ENCODE assay signal across 11 mouse cellular contexts in genomic region chr7:139864253-139864652, GRCm38 (mm10). TPM values are rescaled to one million over a fixed set of nuclear protein-coding genes. Genes with fewer than 3 reads are reported as not detected.
DNase-seq lines count a peak whose midpoint lies in the region; ATAC-seq and TF ChIP-seq lines count a peak whose summit lies in the region.
"Had no signal": no experiment of that assay in that cellular context is flagged by ENCODE, and none has a peak within 500 bp of the region (broad histone marks: within the 10 kb centered on the region; RNA-seq: fewer than 3 reads in every experiment).

No protein-coding gene starts in this region.

- no peaks in the 10 kb centered on the region for H3K36me3 ChIP-seq in forebrain, postnatal 0 days (ENCODE audit: insufficient read depth)
- H3K36me3 ChIP-seq in forebrain, embryonic 13.5 days (ENCODE audit: poor library complexity, severe bottlenecking) = no peaks in the 10 kb centered on the region
- no peaks in the 10 kb centered on the region for H3K36me3 ChIP-seq in E14TG2a.4 (ENCODE audit: insufficient read depth, low read length)

- DNase-seq in forebrain, postnatal 0 days = peak; percentile 40
- no peak for DNase-seq in layer of hippocampus, adult 2 months (ENCODE audit: low spot score in 2 of 2)
- no peak for DNase-seq in layer of hippocampus, postnatal 36 days
- DNase-seq in brain, embryonic 14.5 days (ENCODE audit: low read depth) = no peak
- DNase-seq: gastrocnemius, postnatal 14 days had no signal

- no peak overlapping the region for H3K9ac ChIP-seq in forebrain, postnatal 0 days
- H3K9ac ChIP-seq in forebrain, embryonic 13.5 days = no peak overlapping the region

- no peak for ATAC-seq in forebrain, postnatal 0 days
- no peak for ATAC-seq in forebrain, embryonic 13.5 days
- no peak for ATAC-seq in frontal cortex, adult (ENCODE audit: low TSS enrichment)

- no peak overlapping the region for H3K27ac ChIP-seq in forebrain, postnatal 0 days (ENCODE audit: low read depth, low read length)
- no peak overlapping the region for H3K27ac ChIP-seq in forebrain, embryonic 13.5 days
- no peak overlapping the region for H3K27ac ChIP-seq in layer of hippocampus, adult 2 months

- no peak for TF ChIP-seq POLR2A in brain, embryonic 14.5 days (IDR thresholded peaks at IDR 0.05; ENCODE audit: borderline replicate concordance, extremely low read depth, insufficient read depth, insufficient read length, poor library complexity, severe bottlenecking)

- H3K4me3 ChIP-seq in forebrain, postnatal 0 days (ENCODE audit: low read depth, low read length) = no peak overlapping the region
- no peak overlapping the region for H3K4me3 ChIP-seq in forebrain, embryonic 13.5 days
- H3K4me3 ChIP-seq in layer of hippocampus, adult 2 months = no peak overlapping the region
- H3K4me3 ChIP-seq in E14TG2a.4 (replicated peaks; ENCODE audit: low read length) = no peak overlapping the region

- WGBS in forebrain, postnatal 0 days = 67% methylated on average over 2 of the region's 2 CpGs
- 61% methylated on average over 2 of the region's 2 CpGs for WGBS in forebrain, embryonic 13.5 days

- H3K4me1 ChIP-seq in forebrain, postnatal 0 days (ENCODE audit: insufficient read depth) = no peaks in the 10 kb centered on the region
- no peaks in the 10 kb centered on the region for H3K4me1 ChIP-seq in forebrain, embryonic 13.5 days
- H3K4me1 ChIP-seq in E14TG2a.4 (replicated peaks; ENCODE audit: low read depth, low read length) = no peaks in the 10 kb centered on the region

- no peak overlapping the region for H3K4me2 ChIP-seq in forebrain, postnatal 0 days (ENCODE audit: low read depth)
- H3K4me2 ChIP-seq in forebrain, embryonic 13.5 days = no peak overlapping the region

- peak; percentile 72 for TF ChIP-seq CTCF in forebrain, postnatal 0 days (IDR thresholded peaks at IDR 0.05; ENCODE audit: low read depth)
- TF ChIP-seq CTCF in layer of hippocampus, adult 2 months (conservative IDR thresholded peaks at IDR 0.05) = peak; percentile 69
- peak; percentile 19; the same call in 1 of the 2 replicates for TF ChIP-seq CTCF in E14TG2a.4 (conservative IDR thresholded peaks at IDR 0.05; ENCODE audit: low read length)
- TF ChIP-seq CTCF in brain, embryonic 14.5 days (IDR thresholded peaks at IDR 0.05; ENCODE audit: borderline replicate concordance, extremely low read depth, insufficient read depth, insufficient read length) = peak; percentile 42; the same call in 1 of the 2 replicates

- H3K9me3 ChIP-seq in forebrain, postnatal 0 days (ENCODE audit: low read length) = no peaks in the 10 kb centered on the region
- H3K9me3 ChIP-seq in forebrain, embryonic 13.5 days (replicated peaks) = no peaks in the 10 kb centered on the region
- H3K9me3 ChIP-seq in E14TG2a.4 (ENCODE audit: low read length) = no peaks in the 10 kb centered on the region

- no peaks in the 10 kb centered on the region for H3K27me3 ChIP-seq in forebrain, postnatal 0 days (ENCODE audit: insufficient read depth, low read length)
- no peaks in the 10 kb centered on the region for H3K27me3 ChIP-seq in forebrain, embryonic 13.5 days
- no peaks in the 10 kb centered on the region; the same call in 1 of the 2 replicates for H3K27me3 ChIP-seq in E14TG2a.4 (ENCODE audit: insufficient read depth, low read length)

RNA-seq across cellular contexts. Expression of gene Kndc1, which starts 30.2 kb away (rescaled TPM):
- total RNA-seq in forebrain, postnatal 0 days (2014; rRNA removed) = 28.9 and 48.4 TPM in 2 replicates
- polyA plus RNA-seq in forebrain, postnatal 0 days (2015; fragmentation: Nextera tagmentation; extraction: Ambion mirVana) = 7.1 and 10.0 TPM in 2 replicates
- polyA plus RNA-seq in forebrain, embryonic 13.5 days (2015; fragmentation: Nextera tagmentation; extraction: Ambion mirVana) = 2.1 and 3.1 TPM in 2 replicates
- 10 to 100 TPM; 80.3 to 87.0 TPM for total RNA-seq in layer of hippocampus, adult 2 months (2021)
- total RNA-seq in layer of hippocampus, postnatal 36 days (2021) = 10 to 100 TPM; 87.3 to 88.1 TPM
- polyA plus RNA-seq in brain, embryonic 14.5 days (2012; rRNA removed) = 17.0 and 33.3 TPM in 2 replicates
- total RNA-seq: hematopoietic stem cell, adult 5-6 weeks; monocyte, adult 5-6 weeks had no signal
- polyA plus RNA-seq: limb, embryonic 11.5 days had no signal

RNA-seq across cellular contexts. Expression of gene Adgra1, which starts 30.3 kb away (rescaled TPM):
- 12.2 and 17.1 TPM in 2 replicates for total RNA-seq in forebrain, postnatal 0 days (2014; rRNA removed)
- polyA plus RNA-seq in forebrain, postnatal 0 days (2015; fragmentation: Nextera tagmentation; extraction: Ambion mirVana) = 18.0 and 39.3 TPM in 2 replicates
- 12.7 and 13.7 TPM in 2 replicates for polyA plus RNA-seq in forebrain, embryonic 13.5 days (2015; fragmentation: Nextera tagmentation; extraction: Ambion mirVana)
- 10 to 100 TPM; 45.8 to 48.8 TPM for total RNA-seq in layer of hippocampus, adult 2 months (2021)
- total RNA-seq in layer of hippocampus, postnatal 36 days (2021) = 10 to 100 TPM; 47.9 to 49.6 TPM
- 6.7 and 13.4 TPM in 2 replicates for polyA plus RNA-seq in brain, embryonic 14.5 days (2012; rRNA removed)
- total RNA-seq: hematopoietic stem cell, adult 5-6 weeks; monocyte, adult 5-6 weeks had no signal
- polyA plus RNA-seq: limb, embryonic 11.5 days had no signal

Comparison
In these comparisons a context has a peak if more than half of its experiments do, and no peak if none do; other contexts are left out.
1. CTCF ChIP-seq: peak in every context shown above with its lines; median percentile 72 in forebrain, postnatal 0 days; 69 in layer of hippocampus, adult 2 months; 42 in brain, embryonic 14.5 days; 19 in E14TG2a.4.